Comparison of ENCODE assay signal across 9 mouse cellular contexts in the genomic region with DNA sequence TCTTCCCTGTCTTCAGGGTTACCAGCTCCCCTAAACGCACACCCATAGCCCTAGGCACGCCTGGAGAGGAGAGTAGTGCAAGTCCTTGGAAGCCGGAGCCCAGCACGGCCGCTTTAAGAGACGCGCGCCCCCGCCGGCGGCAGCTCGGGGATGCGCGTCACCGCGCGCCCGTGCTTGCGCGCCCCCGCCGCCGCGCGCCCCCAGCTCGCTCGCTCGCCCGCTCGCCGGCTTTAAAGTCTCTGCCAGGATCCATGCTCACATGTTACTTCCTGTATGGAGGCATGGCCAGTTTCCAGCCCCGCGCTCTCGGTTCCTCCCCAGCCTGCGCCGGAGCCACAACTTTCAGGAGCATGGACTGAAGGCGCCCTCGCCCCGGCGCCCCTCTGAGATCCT. TPM values are rescaled to one million over a fixed set of nuclear protein-coding genes. Genes with fewer than 3 reads are reported as not detected.
DNase-seq lines count a peak whose midpoint lies in the region; ATAC-seq and TF ChIP-seq lines count a peak whose summit lies in the region.
"Had no signal": no experiment of that assay in that cellular context is flagged by ENCODE, and none has a peak within 500 bp of the region (broad histone marks: within the 10 kb centered on the region; RNA-seq: fewer than 3 reads in every experiment).

A gene (plus strand): TSS at position 260 of the 393 bp plus-strand sequence.

- peaks cover 28% of the 10 kb centered on the region for H3K4me1 ChIP-seq in hindbrain, embryonic 15.5 days (replicated peaks)
- H3K4me1 ChIP-seq in lung, postnatal 0 days (ENCODE audit: insufficient read depth, low read depth, low read length) = peaks cover 13% of the 10 kb centered on the region

- H3K4me3 ChIP-seq in hindbrain, embryonic 15.5 days = peak within 1 kb of the TSS; percentile 66
- H3K4me3 ChIP-seq in lung, postnatal 0 days (ENCODE audit: low read depth, low read length) = peak within 1 kb of the TSS; percentile 81

- TF ChIP-seq EP300 in lung, postnatal 0 days (IDR thresholded peaks at IDR 0.05) = 0 out of 2 replicates have a peak, but pooled peaks have one; percentile 2

- H3K9ac ChIP-seq in hindbrain, embryonic 15.5 days = peak within 1 kb of the TSS; percentile 92
- peak within 1 kb of the TSS; percentile 69 for H3K9ac ChIP-seq in lung, postnatal 0 days (replicated peaks; ENCODE audit: low read depth)

- peak within 1 kb of the TSS; percentile 95 for H3K27ac ChIP-seq in hindbrain, embryonic 15.5 days (replicated peaks)
- peak within 1 kb of the TSS; percentile 94 for H3K27ac ChIP-seq in lung, postnatal 0 days (ENCODE audit: low read length)
- H3K27ac ChIP-seq: macrophage had no signal

- H3K9me3 ChIP-seq in hindbrain, embryonic 15.5 days = no peaks in the 10 kb centered on the region
- H3K9me3 ChIP-seq in lung, postnatal 0 days (ENCODE audit: low read length) = no peaks in the 10 kb centered on the region

- H3K36me3 ChIP-seq in hindbrain, embryonic 15.5 days = no peaks in the 10 kb centered on the region
- no peaks in the 10 kb centered on the region for H3K36me3 ChIP-seq in lung, postnatal 0 days (ENCODE audit: insufficient read depth, low read length)

- peak; percentile 89 for ATAC-seq in hindbrain, embryonic 15.5 days (ENCODE audit: low FRiP score, low read depth)
- ATAC-seq in lung, postnatal 0 days = peak; percentile 90

- peak within 1 kb of the TSS; percentile 84 for H3K4me2 ChIP-seq in hindbrain, embryonic 15.5 days
- peak within 1 kb of the TSS; percentile 93 for H3K4me2 ChIP-seq in lung, postnatal 0 days (replicated peaks; ENCODE audit: low read depth, low read length)

- peak; percentile 6; the same call in 1 of the 2 replicates for TF ChIP-seq CTCF in lung, postnatal 0 days (IDR thresholded peaks at IDR 0.05)

- DNase-seq in adrenal gland, postnatal 14 days = peak; percentile 93
- peak; percentile 83 for DNase-seq in embryo, embryonic 10 days (ENCODE audit: low spot score)
- peak; percentile 86 for DNase-seq in gastrocnemius, postnatal 10 days
- DNase-seq in layer of hippocampus, postnatal 36 days = peak; percentile 84 to 88
- DNase-seq in lung, postnatal 0 days (ENCODE audit: low spot score) = peak; percentile 95
- DNase-seq in right cerebral cortex, adult 18-20 months = peak; percentile 89
- DNase-seq in T-cell, adult 2 months (ENCODE audit: low spot score) = no peak

- H3K27me3 ChIP-seq in hindbrain, embryonic 15.5 days = no peaks in the 10 kb centered on the region
- H3K27me3 ChIP-seq in lung, postnatal 0 days (replicated peaks; ENCODE audit: insufficient read depth, low read length) = no peaks in the 10 kb centered on the region

- WGBS in hindbrain, embryonic 15.5 days = under 1% methylated on average over 29 of the region's 40 CpGs
- under 1% methylated on average over 38 of the region's 40 CpGs for WGBS in lung, postnatal 0 days

RNA-seq across cellular contexts. Expression of the gene that starts here (rescaled TPM):
- 99.9 and 101 TPM in 2 replicates for total RNA-seq in adrenal gland, postnatal 14 days (2021)
- total RNA-seq in gastrocnemius, postnatal 10 days (2021) = 10 to 100 TPM; 41.8 to 46.7 TPM
- polyA plus RNA-seq in hindbrain, embryonic 15.5 days (2015; fragmentation: Nextera tagmentation; extraction: Ambion mirVana) = 46.8 and 48.1 TPM in 2 replicates
- total RNA-seq in layer of hippocampus, postnatal 36 days (2021) = 100 to 1,000 TPM; 106 to 107 TPM
- 19.4 and 25.4 TPM in 2 replicates for polyA plus RNA-seq in lung, postnatal 0 days (2015; fragmentation: Nextera tagmentation; extraction: Ambion mirVana)
- polyA plus RNA-seq: macrophage had no signal
